Mouse (Mus musculus) liver, postnatal 0 days (tissue): ENCODE measurements around the gene Nt5dc3. TPM values are rescaled to one million over a fixed set of nuclear protein-coding genes. Genes with fewer than 3 reads are reported as not detected.

Experiments
- ATAC-seq: fragments of 200-750 bp; cut with Nextera tagmentation; 2 replicates; pipeline ENCODE4 v1.8.0; 2017; ENCODE audit warnings: mild to moderate bottlenecking, moderate library complexity
- DNase-seq: peaks from one replicate; pipeline ENCODE4 v3.0.0-alpha.2; 2016
- H3K27ac ChIP-seq: fragments of 300-500 bp; sonication (generic); 2 replicates; pipeline ENCODE4 v1.5.1; 2014; ENCODE audit warnings: antibody characterized with exemption, moderate library complexity, mild to moderate bottlenecking, low read depth
- H3K27me3 ChIP-seq: fragments of 300-500 bp; sonication (generic); 2 replicates; pipeline ENCODE4 v1.6.1; 2014; ENCODE audit warnings: low read length, control low read depth, mixed read lengths; ENCODE audit not compliant: insufficient read depth
- H3K36me3 ChIP-seq: fragments of 300-500 bp; sonication (generic); replicated peaks from 2 replicates; pipeline ENCODE4 v1.6.1; 2014; ENCODE audit warnings: mild to moderate bottlenecking, control low read depth, low read length, moderate library complexity, mixed read lengths; ENCODE audit not compliant: insufficient read depth
- H3K4me1 ChIP-seq: fragments of 300-500 bp; sonication (generic); 2 replicates; pipeline ENCODE4 v1.6.1; 2014; ENCODE audit warnings: antibody characterized with exemption, mild to moderate bottlenecking, control low read depth; ENCODE audit not compliant: insufficient read depth
- H3K4me2 ChIP-seq: fragments of 300-500 bp; sonication (generic); 2 replicates; pipeline ENCODE4 v1.6.1; 2014; ENCODE audit warnings: low read depth, mild to moderate bottlenecking, low read length, moderate library complexity, mixed read lengths
- H3K4me3 ChIP-seq: fragments of 300-500 bp; sonication (generic); 2 replicates; pipeline ENCODE4 v1.5.1; 2014; ENCODE audit warnings: low read depth, low read length
- H3K9ac ChIP-seq: fragments of 300-500 bp; sonication (generic); replicated peaks from 2 replicates; pipeline ENCODE4 v1.6.1; 2014; ENCODE audit warnings: mild to moderate bottlenecking, moderate library complexity
- H3K9me3 ChIP-seq: fragments of 300-500 bp; sonication (generic); 2 replicates; pipeline ENCODE4 v1.6.1; 2016; ENCODE audit warnings: mild to moderate bottlenecking, control low read depth, low read length, mixed read lengths
- CTCF ChIP-seq: sonication (generic); IDR thresholded peaks from 2 replicates; pipeline ENCODE4 v1.5.1; 2016; ENCODE audit warnings: antibody characterized with exemption, low read depth
- EP300 ChIP-seq: IDR thresholded peaks from 2 replicates; pipeline ENCODE4 v1.6.1; 2016; ENCODE audit warnings: antibody characterized with exemption, low read depth, mild to moderate bottlenecking
- WGBS: fragments of 180-500 bp; shearing (Covaris S2); extraction: QIAGEN DNeasy Blood & Tissue Kit; methylation state at CpG from one replicate; pipeline ENCODE4 v1.1.7; 2014; ENCODE audit not compliant: insufficient replicate concordance; 5-methylcytosine and 5-hydroxymethylcytosine counted together
- polyA plus RNA-seq: library from polyadenylated mRNA; unstranded; fragments of >200 nt; fragmentation: Nextera tagmentation; extraction: Ambion mirVana; gene quantifications from 2 replicates; pipeline ENCODE4 v1.2.1, GENCODE M21; 2015

Nt5dc3 gene
- 0.40 and 0.51 TPM in 2 replicates for polyA plus RNA-seq

- ATAC-seq (peak; percentile 93), DNase-seq (peak; percentile 98)
- peak within 1 kb of the TSS; percentile 89 for H3K9ac ChIP-seq
- peak within 1 kb of the TSS; percentile 90 for H3K27ac ChIP-seq
- H3K9me3 ChIP-seq: no peaks in the 10 kb centered on the region
- peak within 1 kb of the TSS; percentile 99 for H3K4me2 ChIP-seq
- H3K4me1 ChIP-seq: peaks cover 37% of the 10 kb centered on the region
- H3K4me3 ChIP-seq: peak within 1 kb of the TSS; percentile 77
- TF ChIP-seq EP300: peak; percentile 66
- no peak for TF ChIP-seq CTCF
- 1% methylated on average over 41 of the region's 44 CpGs for WGBS
- no peaks in the 10 kb centered on the region for H3K36me3 ChIP-seq
- no peaks in the 10 kb centered on the region for H3K27me3 ChIP-seq
Observed at GRCm38 (mm10) chr10:86778398-86779116, at the start of gene Nt5dc3. Gene Nt5dc3, plus strand, starts transcription at chr10:86779005.

- H3K27ac ChIP-seq: no peak overlapping the region
- no peaks in the 10 kb centered on the region for H3K9me3 ChIP-seq
- DNase-seq: peak; percentile 88
- H3K4me2 ChIP-seq: peak overlapping the region; percentile 80
- WGBS: 6% methylated on average over 22 of the region's 22 CpGs
- no peaks in the 10 kb centered on the region for H3K27me3 ChIP-seq
- TF ChIP-seq EP300: no peak
- peak; percentile 87 for TF ChIP-seq CTCF
- H3K4me3 ChIP-seq: peak overlapping the region; percentile 45
- peak overlapping the region; percentile 59 for H3K9ac ChIP-seq
- H3K4me1 ChIP-seq: peaks cover 10% of the 10 kb centered on the region
- ATAC-seq: peak; percentile 55
- no peaks in the 10 kb centered on the region for H3K36me3 ChIP-seq
Observed at GRCm38 (mm10) chr10:86730823-86731499, 47.8 kb upstream of the Nt5dc3 start.

- DNase-seq (no peak), ATAC-seq (no peak)
- Histone ChIP-seq H3K4me1 (peaks cover 10% of the 10 kb centered on the region), H3K36me3 (no peaks in the 10 kb centered on the region), H3K4me2 (no peak overlapping the region), H3K9ac (no peak overlapping the region; the same call in 1 of the 2 replicates), H3K9me3 (no peaks in the 10 kb centered on the region), H3K27ac (no peak overlapping the region), H3K27me3 (no peaks in the 10 kb centered on the region), H3K4me3 (peak overlapping the region; percentile 45; the same call in 1 of the 2 replicates)
- TF ChIP-seq CTCF (no peak), EP300 (no peak)
- WGBS: 22% methylated on average over 2 of the region's 2 CpGs
Observed at GRCm38 (mm10) chr10:86731500-86731863, 47.3 kb upstream of the Nt5dc3 start.

- no peak overlapping the region for H3K4me3 ChIP-seq
- no peaks in the 10 kb centered on the region for H3K36me3 ChIP-seq
- no peaks in the 10 kb centered on the region for H3K9me3 ChIP-seq
- 88% methylated on average over 4 of the region's 4 CpGs for WGBS
- TF ChIP-seq CTCF (no peak), EP300 (no peak)
- 0 out of 2 replicates have a peak, but pooled peaks cover 3% of the 10 kb centered on the region for H3K4me1 ChIP-seq
- no peak for DNase-seq
- H3K27me3 ChIP-seq: no peaks in the 10 kb centered on the region
- ATAC-seq: no peak
- no peak overlapping the region for H3K4me2 ChIP-seq
- no peak overlapping the region for H3K9ac ChIP-seq
- no peak overlapping the region for H3K27ac ChIP-seq
Observed at GRCm38 (mm10) chr10:86735036-86735435, 43.8 kb upstream of the Nt5dc3 start.

- Histone ChIP-seq H3K27me3 (no peaks in the 10 kb centered on the region), H3K9me3 (no peaks in the 10 kb centered on the region), H3K4me1 (no peaks in the 10 kb centered on the region), H3K27ac (no peak overlapping the region), H3K9ac (no peak overlapping the region), H3K4me2 (no peak overlapping the region), H3K36me3 (no peaks in the 10 kb centered on the region), H3K4me3 (no peak overlapping the region)
- no peak for ATAC-seq
- DNase-seq: no peak
- 82% methylated on average over 2 of the region's 2 CpGs for WGBS
- TF ChIP-seq EP300: no peak
- no peak for TF ChIP-seq CTCF
Observed at GRCm38 (mm10) chr10:86742918-86743317, 35.9 kb upstream of the Nt5dc3 start.

- no peaks in the 10 kb centered on the region for H3K9me3 ChIP-seq
- no peak for ATAC-seq
- no peak overlapping the region for H3K9ac ChIP-seq
- H3K4me2 ChIP-seq: no peak overlapping the region
- no peak overlapping the region for H3K4me3 ChIP-seq
- H3K27me3 ChIP-seq: no peaks in the 10 kb centered on the region
- H3K27ac ChIP-seq: no peak overlapping the region
- no peak for TF ChIP-seq EP300
- no peak for TF ChIP-seq CTCF
- no peaks in the 10 kb centered on the region for H3K4me1 ChIP-seq
- H3K36me3 ChIP-seq: no peaks in the 10 kb centered on the region
- 76% methylated on average over 7 of the region's 7 CpGs for WGBS
- DNase-seq: no peak
Observed at GRCm38 (mm10) chr10:86744306-86744705, 34.5 kb upstream of the Nt5dc3 start.
